Mouse (Mus musculus) embryo, embryonic 10 days (tissue): ENCODE measurements at regions not wholly inside any gene's neighbourhood (a gene's known extent, or its start where the extent isn't known, plus 50 kb on each side); places are given as distances from the start of the nearest gene placed in this dataset.
A peak's percentile ranks its signal among the peaks of the same experiment; 100 is the strongest.

Source experiments
- DNase-seq: peaks from one replicate; pipeline ENCODE4 v3.0.0-alpha.2; 2015; ENCODE audit warnings: low spot score

GRCm38 (mm10) chr2:106540176-106540575 is 152.9 kb upstream of the Mpped2 start:
- no peak for DNase-seq

GRCm38 (mm10) chr2:106547117-106547516 is 146.0 kb upstream of the Mpped2 start:
- DNase-seq = no peak

GRCm38 (mm10) chr2:106553666-106554065 is 139.4 kb upstream of the Mpped2 start:
- no peak for DNase-seq

- no peak for DNase-seq
Observed at GRCm38 (mm10) chr2:106561571-106562090, 131.4 kb upstream of the Mpped2 start.

GRCm38 (mm10) chr2:106570226-106570625 is 122.8 kb upstream of the Mpped2 start:
- DNase-seq = no peak

- no peak for DNase-seq
Observed at GRCm38 (mm10) chr2:106571346-106571745, 121.7 kb upstream of the Mpped2 start.

GRCm38 (mm10) chr2:106571913-106572312 is 121.2 kb upstream of the Mpped2 start:
- no peak for DNase-seq

GRCm38 (mm10) chr2:106576746-106577323 is 116.2 kb upstream of the Mpped2 start:
- peak; percentile 82 for DNase-seq

GRCm38 (mm10) chr2:106578062-106578461 is 115.0 kb upstream of the Mpped2 start:
- peak; percentile 81 for DNase-seq

GRCm38 (mm10) chr2:106580663-106581062 is 112.4 kb upstream of the Mpped2 start:
- no peak for DNase-seq

- DNase-seq = no peak
Observed at GRCm38 (mm10) chr2:106621251-106621650, 71.8 kb upstream of the Mpped2 start.

- no peak for DNase-seq
Observed at GRCm38 (mm10) chr2:106622326-106622725, 70.7 kb upstream of the Mpped2 start.

- DNase-seq = no peak
Observed at GRCm38 (mm10) chr2:106623680-106624079, 69.4 kb upstream of the Mpped2 start.

- DNase-seq = no peak
Observed at GRCm38 (mm10) chr2:106631986-106632385, 61.1 kb upstream of the Mpped2 start.
